Mouse (Mus musculus): ENCODE data around the gene Ikzf2. TPM values are rescaled to one million over a fixed set of nuclear protein-coding genes. Genes with fewer than 3 reads are reported as not detected.

Gene Ikzf2
- polyA plus RNA-seq, 1 experiment from 2014 or later = 1.7 TPM

DNA sequence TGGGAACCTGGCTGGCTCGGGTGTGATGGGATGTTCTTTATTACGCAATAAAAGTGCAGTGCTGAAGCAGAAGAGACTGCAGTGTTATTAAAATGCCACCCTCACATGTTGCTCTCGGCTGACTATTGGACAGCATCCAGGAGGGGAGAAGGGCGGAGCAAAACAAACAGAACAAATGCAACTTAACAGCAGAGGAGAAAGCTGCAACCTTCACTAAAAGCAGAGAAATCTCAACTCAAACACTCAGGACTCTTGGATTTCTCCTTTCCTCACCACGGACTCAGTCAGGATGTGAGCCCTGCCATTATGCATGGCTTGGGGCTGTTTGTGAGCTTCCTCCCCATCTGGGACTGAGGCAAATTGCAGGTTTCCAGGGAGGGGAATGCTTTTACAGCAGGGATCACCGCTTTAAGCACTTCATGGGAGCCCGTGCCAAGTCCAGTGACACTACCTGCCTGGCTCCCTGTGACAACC, 95.7 kb downstream of the Ikzf2 start:
- Histone ChIP-seq H3K4me1 (replicated peaks; ENCODE audit: insufficient read depth, low read length) (0 out of 2 replicates have a peak, but pooled peaks cover 4% of the 10 kb centered on the region), H3K27me3 (ENCODE audit: insufficient read depth, low read length) (no peaks in the 10 kb centered on the region), H3K9me3 (replicated peaks; ENCODE audit: low read length) (no peaks in the 10 kb centered on the region), H3K4me3 (replicated peaks; ENCODE audit: low read depth, low read length) (no peak overlapping the region), H3K9ac (ENCODE audit: low read depth, low read length) (no peak overlapping the region), H3K36me3 (ENCODE audit: insufficient read depth, low read length) (no peaks in the 10 kb centered on the region), H3K27ac (no peak overlapping the region), H3K4me2 (ENCODE audit: low read length) (peak overlapping the region; percentile 42)
- TF ChIP-seq CTCF (IDR thresholded peaks at IDR 0.05; ENCODE audit: low read depth) = no peak
- WGBS = 14% methylated on average over 7 of the region's 7 CpGs
- ATAC-seq (replicated peaks; ENCODE audit: low FRiP score, low read depth) (no peak), DNase-seq (ENCODE audit: low spot score) (peak; percentile 18)

DNA sequence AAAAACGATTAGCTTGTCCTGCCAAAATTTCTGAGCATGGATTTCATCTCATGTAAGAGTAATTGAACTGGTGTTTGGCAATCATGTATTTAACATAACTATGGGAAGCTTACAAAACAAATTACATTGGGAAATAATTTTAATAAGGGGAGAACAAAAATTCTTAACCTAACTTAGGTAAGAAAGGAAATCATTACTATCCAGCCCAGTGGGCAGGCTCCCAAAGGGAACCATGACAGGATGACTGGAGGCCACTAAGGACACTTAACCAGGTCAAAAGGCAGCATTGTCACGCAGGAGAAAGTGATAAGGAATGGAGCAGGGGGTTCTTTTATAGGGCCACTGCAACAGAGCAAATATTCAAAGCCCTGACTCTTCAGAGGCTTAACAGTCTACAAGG, 101.5 kb downstream of the Ikzf2 start:
- no peak for DNase-seq (ENCODE audit: low spot score)
- Histone ChIP-seq H3K4me2 (ENCODE audit: low read length) (no peak overlapping the region), H3K4me3 (replicated peaks; ENCODE audit: low read depth, low read length) (no peak overlapping the region), H3K27ac (no peak overlapping the region), H3K9me3 (replicated peaks; ENCODE audit: low read length) (no peaks in the 10 kb centered on the region), H3K4me1 (replicated peaks; ENCODE audit: insufficient read depth, low read length) (no peaks in the 10 kb centered on the region), H3K36me3 (ENCODE audit: insufficient read depth, low read length) (no peaks in the 10 kb centered on the region), H3K27me3 (ENCODE audit: insufficient read depth, low read length) (no peaks in the 10 kb centered on the region), H3K9ac (ENCODE audit: low read depth, low read length) (no peak overlapping the region)
- WGBS = 66% methylated on average over 2 of the region's 2 CpGs
- TF ChIP-seq CTCF (IDR thresholded peaks at IDR 0.05; ENCODE audit: low read depth) = no peak
- no peak for ATAC-seq (replicated peaks; ENCODE audit: low FRiP score, low read depth)

DNA sequence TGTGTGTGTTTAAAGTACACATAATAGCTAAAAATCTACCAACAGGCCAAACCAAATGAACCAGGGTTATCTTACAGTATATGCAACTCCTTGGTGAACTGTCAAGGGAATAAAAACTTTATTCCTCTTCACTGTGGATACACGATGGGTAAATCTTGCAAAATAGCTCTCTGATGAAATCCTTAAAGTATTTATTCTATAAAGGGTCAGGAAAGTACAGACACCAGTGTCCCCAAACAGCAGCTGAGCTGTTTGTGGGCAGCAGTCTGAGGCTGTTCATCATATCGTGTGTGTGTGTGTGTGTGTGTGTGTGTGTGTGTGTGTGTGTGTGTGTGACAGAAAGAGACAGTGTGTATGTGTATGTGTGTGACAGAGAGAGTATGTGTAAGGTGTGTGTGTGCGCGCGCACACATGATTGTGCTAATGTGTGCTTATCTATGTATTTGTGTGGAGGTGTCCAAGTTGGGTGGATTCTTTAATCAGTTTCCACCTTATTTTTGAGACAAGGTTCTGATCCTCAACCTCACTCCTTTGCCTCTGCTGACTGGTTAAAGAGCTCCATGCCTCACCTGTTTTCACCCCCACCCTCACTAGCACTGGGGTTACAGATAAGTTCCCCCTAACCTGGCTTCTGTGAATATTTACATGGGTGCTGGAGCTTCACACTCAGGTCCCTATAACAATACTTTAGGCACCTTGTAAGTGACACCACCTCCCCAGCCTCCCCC, 102.9 kb downstream of the Ikzf2 start:
- no peak for DNase-seq (ENCODE audit: low spot score)

DNA sequence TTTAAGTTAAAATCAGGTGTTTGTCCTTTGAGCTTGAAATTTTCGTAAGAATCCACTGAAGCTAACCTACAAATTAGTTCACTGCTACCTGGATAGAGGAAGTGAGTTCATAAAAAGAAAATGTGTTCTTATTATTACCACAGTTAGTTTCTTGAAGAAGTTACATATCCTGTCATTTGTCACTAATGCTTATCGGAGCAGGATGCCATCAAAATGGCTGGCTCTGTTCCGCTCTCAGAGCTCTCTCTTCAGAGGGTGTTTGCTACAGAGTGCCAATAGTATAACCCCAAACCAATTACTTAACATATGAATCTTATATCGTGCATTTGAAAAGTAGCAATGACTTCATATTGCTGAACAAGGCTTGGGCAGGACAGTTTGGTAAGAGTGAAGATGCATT, 108.1 kb downstream of the Ikzf2 start:
- no peak overlapping the region for H3K9ac ChIP-seq (ENCODE audit: low read depth, low read length)
- H3K4me1 ChIP-seq (replicated peaks; ENCODE audit: insufficient read depth, low read length) = no peaks in the 10 kb centered on the region
- DNase-seq (ENCODE audit: low spot score) (no peak), ATAC-seq (replicated peaks; ENCODE audit: low FRiP score, low read depth) (no peak)
- H3K9me3 ChIP-seq (replicated peaks; ENCODE audit: low read length) = no peaks in the 10 kb centered on the region
- H3K27ac ChIP-seq = no peak overlapping the region
- 94% methylated on average over 4 of the region's 4 CpGs for WGBS
- H3K27me3 ChIP-seq (ENCODE audit: insufficient read depth, low read length) = no peaks in the 10 kb centered on the region
- H3K36me3 ChIP-seq (ENCODE audit: insufficient read depth, low read length) = no peaks in the 10 kb centered on the region
- H3K4me2 ChIP-seq (ENCODE audit: low read length) = no peak overlapping the region
- no peak overlapping the region for H3K4me3 ChIP-seq (replicated peaks; ENCODE audit: low read depth, low read length)
- TF ChIP-seq CTCF (IDR thresholded peaks at IDR 0.05; ENCODE audit: low read depth) = no peak

More for the DNA sequence above, 102.9 kb downstream of the Ikzf2 start:
- Histone ChIP-seq H3K9ac (ENCODE audit: low read depth, low read length) (no peak overlapping the region), H3K9me3 (replicated peaks; ENCODE audit: low read length) (no peaks in the 10 kb centered on the region), H3K4me3 (replicated peaks; ENCODE audit: low read depth, low read length) (no peak overlapping the region), H3K4me1 (replicated peaks; ENCODE audit: insufficient read depth, low read length) (no peaks in the 10 kb centered on the region), H3K27me3 (ENCODE audit: insufficient read depth, low read length) (no peaks in the 10 kb centered on the region), H3K36me3 (ENCODE audit: insufficient read depth, low read length) (no peaks in the 10 kb centered on the region), H3K4me2 (ENCODE audit: low read length) (no peak overlapping the region), H3K27ac (no peak overlapping the region)
- no peak for ATAC-seq (replicated peaks; ENCODE audit: low FRiP score, low read depth)
- no peak for TF ChIP-seq CTCF (IDR thresholded peaks at IDR 0.05; ENCODE audit: low read depth)
- 79% methylated on average over 5 of the region's 5 CpGs for WGBS

DNA sequence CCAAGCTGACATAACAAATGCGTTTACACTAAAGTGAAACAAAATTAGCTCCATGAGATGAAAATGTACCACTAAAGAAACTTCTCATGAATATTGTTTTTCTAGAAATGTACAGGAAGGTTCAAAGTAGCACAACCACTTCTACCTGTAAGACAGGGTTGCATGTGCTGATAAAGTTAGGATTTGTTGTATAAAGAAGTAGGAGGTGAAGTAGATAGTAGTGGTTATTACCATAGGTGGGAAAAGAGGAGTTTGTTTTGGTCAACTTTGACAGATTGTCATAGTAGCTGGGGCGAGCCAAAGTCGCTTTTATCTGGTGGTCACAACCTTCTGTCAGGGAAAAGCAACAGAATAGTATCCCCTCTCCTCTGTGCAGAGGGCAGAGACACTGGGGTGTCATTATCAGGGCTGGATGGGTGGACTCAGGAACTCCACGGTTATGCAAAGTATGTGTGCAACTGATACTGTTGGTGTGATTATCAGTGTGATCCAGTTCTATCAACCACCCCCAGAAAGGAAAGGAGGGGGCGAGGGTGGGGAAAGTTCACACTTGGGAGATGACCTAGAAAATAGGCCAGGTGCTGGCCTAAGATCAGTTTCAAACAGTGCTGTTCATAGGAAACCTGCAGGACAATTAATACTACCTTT, 127.5 kb downstream of the Ikzf2 start:
- H3K27ac ChIP-seq = no peak overlapping the region
- H3K9ac ChIP-seq (ENCODE audit: low read depth, low read length) = no peak overlapping the region
- H3K9me3 ChIP-seq (replicated peaks; ENCODE audit: low read length) = no peaks in the 10 kb centered on the region
- 64% methylated on average over 5 of the region's 5 CpGs for WGBS
- ATAC-seq (replicated peaks; ENCODE audit: low FRiP score, low read depth) (no peak), DNase-seq (ENCODE audit: low spot score) (no peak)
- no peaks in the 10 kb centered on the region for H3K4me1 ChIP-seq (replicated peaks; ENCODE audit: insufficient read depth, low read length)
- H3K27me3 ChIP-seq (ENCODE audit: insufficient read depth, low read length) = no peaks in the 10 kb centered on the region
- H3K36me3 ChIP-seq (ENCODE audit: insufficient read depth, low read length) = no peaks in the 10 kb centered on the region
- no peak for TF ChIP-seq CTCF (IDR thresholded peaks at IDR 0.05; ENCODE audit: low read depth)
- H3K4me2 ChIP-seq (ENCODE audit: low read length) = no peak overlapping the region
- no peak overlapping the region for H3K4me3 ChIP-seq (replicated peaks; ENCODE audit: low read depth, low read length)

DNA sequence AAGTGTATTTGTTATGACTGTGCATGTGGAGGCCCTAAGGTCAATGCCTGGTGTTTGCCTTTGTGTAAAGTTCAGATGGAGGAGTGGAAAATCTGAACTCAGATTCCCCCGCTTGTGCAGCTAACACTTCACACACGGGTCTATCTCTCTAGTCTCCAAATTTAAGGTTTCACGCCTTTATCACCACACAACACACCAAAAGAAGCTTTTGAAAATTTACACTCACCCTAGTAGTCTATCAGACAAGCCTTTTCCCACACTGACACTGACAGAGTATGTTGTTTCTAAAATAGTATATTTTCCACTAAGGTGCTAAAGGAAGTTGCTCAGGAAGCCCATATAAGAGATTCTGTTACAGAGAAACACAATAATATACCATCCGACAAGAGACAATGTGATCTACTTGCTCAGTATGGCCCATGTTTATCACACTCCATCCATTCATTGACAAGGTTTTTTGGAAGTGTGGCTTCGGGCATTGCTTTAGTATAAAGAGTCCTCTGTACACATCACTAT, 131.4 kb downstream of the Ikzf2 start:
- TF ChIP-seq CTCF (IDR thresholded peaks at IDR 0.05; ENCODE audit: low read depth) = no peak
- H3K9me3 ChIP-seq (replicated peaks; ENCODE audit: low read length) = no peaks in the 10 kb centered on the region
- DNase-seq (ENCODE audit: low spot score) (no peak), ATAC-seq (replicated peaks; ENCODE audit: low FRiP score, low read depth) (no peak)
- H3K4me1 ChIP-seq (replicated peaks; ENCODE audit: insufficient read depth, low read length) = no peaks in the 10 kb centered on the region
- 82% methylated on average over 5 of the region's 5 CpGs for WGBS
- no peak overlapping the region for H3K27ac ChIP-seq
- H3K27me3 ChIP-seq (ENCODE audit: insufficient read depth, low read length) = no peaks in the 10 kb centered on the region
- no peak overlapping the region for H3K9ac ChIP-seq (ENCODE audit: low read depth, low read length)
- no peak overlapping the region for H3K4me2 ChIP-seq (ENCODE audit: low read length)
- H3K4me3 ChIP-seq (replicated peaks; ENCODE audit: low read depth, low read length) = no peak overlapping the region
- H3K36me3 ChIP-seq (ENCODE audit: insufficient read depth, low read length) = no peaks in the 10 kb centered on the region

All from kidney, postnatal 0 days (tissue).